Mouse (Mus musculus): Measurements from ENCODE around the gene Slc9a9.

DNA sequence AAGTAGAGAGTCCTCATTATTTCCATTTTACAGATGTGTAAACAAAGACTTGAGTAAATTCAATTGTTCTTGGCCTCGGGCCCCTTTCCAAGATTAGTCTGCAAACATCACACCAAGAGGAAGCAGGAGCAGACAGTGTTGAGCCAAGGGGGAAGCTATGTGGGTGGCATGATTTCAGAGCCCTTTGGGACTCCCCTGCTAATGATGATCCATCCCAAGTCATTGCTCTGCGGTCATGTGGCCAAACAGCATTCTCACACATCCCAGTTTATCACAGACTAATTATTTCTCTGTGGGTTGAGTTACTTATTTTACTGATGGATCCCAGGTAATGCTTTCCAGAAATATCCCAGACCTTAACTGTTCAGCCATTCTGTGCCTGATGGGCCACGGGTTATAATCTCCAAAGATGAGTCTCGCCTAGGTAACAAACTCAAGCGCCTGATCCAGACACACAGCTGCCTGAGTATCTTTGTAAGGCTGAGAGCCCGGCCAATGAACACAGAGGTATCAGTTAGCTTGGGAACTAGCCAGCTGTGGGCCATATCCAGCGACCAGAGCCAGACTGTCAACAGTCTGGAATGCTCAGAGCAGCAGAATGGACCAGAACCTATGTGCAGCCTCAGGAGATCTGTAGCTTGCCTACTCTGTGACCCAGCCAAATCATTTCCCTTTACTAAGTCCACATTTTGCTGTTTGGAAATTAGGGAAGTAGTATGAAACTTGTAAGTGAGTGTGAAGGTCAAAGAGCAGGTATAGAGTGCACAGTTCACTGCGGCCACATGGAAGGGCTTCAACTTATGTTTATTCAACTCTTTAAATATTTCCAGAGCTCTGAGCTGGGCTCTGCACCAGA, 518.9 kb downstream of the Slc9a9 start:
- TF ChIP-seq EP300 (IDR thresholded peaks at IDR 0.05; ENCODE audit: low read depth) = no peak
- TF ChIP-seq CTCF (IDR thresholded peaks at IDR 0.05; ENCODE audit: low read depth) = no peak
